Mouse (Mus musculus) forebrain, embryonic 16.5 days (tissue): Measurements from ENCODE around the gene Gm20604. TPM values are rescaled to one million over a fixed set of nuclear protein-coding genes. Genes with fewer than 3 reads are reported as not detected.

ENCODE experiments used
- ATAC-seq: fragments of 200-750 bp; cut with Nextera tagmentation; 2 replicates; pipeline ENCODE4 v1.8.0; 2017; ENCODE audit warnings: mild to moderate bottlenecking, moderate library complexity
- H3K27ac ChIP-seq: fragments of 300-500 bp; sonication (generic); 2 replicates; pipeline ENCODE4 v1.5.1; 2014; ENCODE audit warnings: low read length, control low read depth
- H3K27me3 ChIP-seq: fragments of 300-500 bp; sonication (generic); replicated peaks from 2 replicates; pipeline ENCODE4 v1.6.1; 2014; ENCODE audit warnings: low read length; ENCODE audit not compliant: control insufficient read depth, insufficient read depth
- H3K36me3 ChIP-seq: fragments of 300-500 bp; sonication (generic); 2 replicates; pipeline ENCODE4 v1.6.1; 2014; ENCODE audit not compliant: control insufficient read depth, insufficient read depth
- H3K4me1 ChIP-seq: fragments of 300-500 bp; sonication (generic); replicated peaks from 2 replicates; pipeline ENCODE4 v1.6.1; 2014; ENCODE audit warnings: low read length; ENCODE audit not compliant: control insufficient read depth, insufficient read depth
- H3K4me2 ChIP-seq: fragments of 300-500 bp; sonication (generic); 2 replicates; pipeline ENCODE4 v1.6.1; 2014; ENCODE audit warnings: mild to moderate bottlenecking, low read length, control low read depth
- H3K4me3 ChIP-seq: fragments of 300-500 bp; sonication (generic); replicated peaks from 2 replicates; pipeline ENCODE4 v1.5.1; 2014; ENCODE audit warnings: mild to moderate bottlenecking, low read length, control low read depth
- H3K9ac ChIP-seq: fragments of 300-500 bp; sonication (generic); replicated peaks from 2 replicates; pipeline ENCODE4 v1.6.1; 2014; ENCODE audit warnings: low read depth, low read length, control low read depth
- H3K9me3 ChIP-seq: fragments of 300-500 bp; sonication (generic); 2 replicates; pipeline ENCODE4 v1.6.1; 2016; ENCODE audit warnings: low read length; ENCODE audit not compliant: control insufficient read depth
- WGBS: fragments of 180-500 bp; shearing (Covaris S2); extraction: QIAGEN DNeasy Blood & Tissue Kit; methylation state at CpG from one replicate; pipeline ENCODE4 v1.1.7; 2014; 5-methylcytosine and 5-hydroxymethylcytosine counted together
- polyA plus RNA-seq: library from polyadenylated mRNA; unstranded; fragments of >200 nt; fragmentation: Nextera tagmentation; extraction: Ambion mirVana; gene quantifications from 2 replicates; pipeline ENCODE4 v1.2.1, GENCODE M21; 2015

Gm20604 gene
- polyA plus RNA-seq, 1 experiment from 2014 or later, result 39.8 TPM

DNA sequence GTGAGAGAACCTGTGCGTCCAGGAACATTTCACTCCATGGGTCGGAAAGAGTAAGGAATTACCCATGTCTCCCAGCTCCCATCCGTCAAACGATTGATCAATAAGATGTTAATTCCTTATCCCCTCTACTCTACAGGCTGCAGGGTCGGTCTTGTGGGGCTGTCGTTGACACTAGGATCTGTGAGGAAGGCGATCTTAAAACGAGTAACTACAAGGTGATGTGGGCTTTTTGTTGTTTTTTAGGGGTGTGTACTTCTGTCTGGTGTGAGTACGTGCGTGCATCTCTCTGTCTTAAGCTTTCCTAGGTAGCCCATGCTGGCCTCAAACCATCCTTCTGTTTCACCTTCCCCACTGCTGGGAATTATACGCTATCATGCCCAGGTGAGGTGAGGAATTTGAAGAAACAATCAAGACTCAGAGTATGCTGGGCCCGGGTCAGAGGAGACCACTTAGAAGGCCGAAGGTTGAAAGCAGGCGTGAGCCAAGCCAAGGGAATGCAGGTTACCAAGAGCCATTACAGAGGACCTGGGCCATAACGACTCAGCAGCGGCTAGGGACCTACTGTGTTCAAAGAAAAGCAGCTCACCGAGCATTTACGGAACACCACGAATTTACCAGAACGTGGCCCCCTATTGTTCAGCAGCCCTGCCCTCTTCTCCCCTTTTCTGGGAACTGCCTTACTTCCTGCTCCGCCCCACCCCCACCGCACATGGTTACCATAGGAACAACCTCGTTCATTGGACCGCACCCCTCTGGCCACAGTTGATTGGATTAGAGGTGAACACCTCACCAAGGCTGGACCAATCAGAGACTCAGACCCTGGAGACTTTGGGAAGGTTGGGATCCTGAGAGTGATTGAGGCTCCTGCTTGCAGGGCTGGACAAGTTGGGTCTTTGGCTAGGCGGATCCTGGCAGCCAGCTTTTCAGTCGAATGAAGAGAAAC lies 28.3 kb downstream of the Gm20604 start:
- peak; percentile 97 for ATAC-seq
- Histone ChIP-seq H3K9me3 (no peaks in the 10 kb centered on the region), H3K36me3 (no peaks in the 10 kb centered on the region), H3K4me2 (peak overlapping the region; percentile 45), H3K9ac (0 out of 2 replicates have a peak overlapping the region, but pooled peaks have one; percentile 20), H3K4me3 (peak overlapping the region; percentile 20), H3K4me1 (peaks cover 21% of the 10 kb centered on the region), H3K27me3 (no peaks in the 10 kb centered on the region), H3K27ac (peak overlapping the region; percentile 86)
- 32% methylated on average over 26 of the region's 26 CpGs for WGBS

DNA sequence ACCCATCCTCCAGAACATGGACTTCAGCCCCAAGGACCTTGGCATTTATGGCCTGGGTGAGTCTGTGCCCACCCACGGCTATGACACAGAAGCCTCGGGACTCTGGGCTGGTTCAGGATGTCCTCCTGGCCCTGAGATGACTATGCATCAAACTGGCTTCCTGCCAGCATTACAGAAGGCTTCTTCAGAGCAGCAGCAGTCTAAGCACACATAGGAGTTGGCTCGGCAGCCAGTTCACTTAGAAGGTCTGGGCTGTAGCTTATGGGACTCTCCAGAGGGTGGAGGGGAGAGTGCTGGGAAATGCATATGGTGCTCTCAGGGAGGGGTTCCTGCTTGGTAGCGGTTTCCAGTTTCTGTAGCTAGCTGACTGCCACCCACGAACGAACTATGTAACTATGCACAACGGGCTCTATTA lies 32.7 kb downstream of the Gm20604 start:
- no peak for ATAC-seq
- H3K4me1 ChIP-seq, result peaks cover 12% of the 10 kb centered on the region
- 71% methylated on average over 7 of the region's 7 CpGs for WGBS
- no peak overlapping the region for H3K4me3 ChIP-seq
- H3K27ac ChIP-seq, result no peak overlapping the region
- H3K9me3 ChIP-seq, result no peaks in the 10 kb centered on the region
- no peaks in the 10 kb centered on the region for H3K27me3 ChIP-seq
- H3K4me2 ChIP-seq, result no peak overlapping the region
- H3K36me3 ChIP-seq, result no peaks in the 10 kb centered on the region
- H3K9ac ChIP-seq, result no peak overlapping the region

- Histone ChIP-seq H3K4me3 (no peak overlapping the region), H3K4me2 (no peak overlapping the region), H3K27ac (no peak overlapping the region), H3K4me1 (peaks cover 6% of the 10 kb centered on the region), H3K9ac (no peak overlapping the region), H3K27me3 (no peaks in the 10 kb centered on the region), H3K36me3 (no peaks in the 10 kb centered on the region), H3K9me3 (no peaks in the 10 kb centered on the region)
- 92% methylated on average over 6 of the region's 6 CpGs for WGBS
- ATAC-seq, result no peak
These were observed 33.3 kb downstream of the Gm20604 start for GRCm38 (mm10) chr12:102725146-102725545.

- H3K36me3 ChIP-seq, result no peaks in the 10 kb centered on the region
- peak; percentile 59 for ATAC-seq
- no peak overlapping the region for H3K4me2 ChIP-seq
- H3K9ac ChIP-seq, result no peak overlapping the region
- no peaks in the 10 kb centered on the region for H3K9me3 ChIP-seq
- no peaks in the 10 kb centered on the region for H3K27me3 ChIP-seq
- H3K4me3 ChIP-seq, result no peak overlapping the region
- H3K4me1 ChIP-seq, result peaks cover 4% of the 10 kb centered on the region; the same call in 1 of the 2 replicates
- WGBS, result 54% methylated on average over 6 of the region's 6 CpGs
- peak overlapping the region; percentile 43 for H3K27ac ChIP-seq
These were observed 34.6 kb downstream of the Gm20604 start for GRCm38 (mm10) chr12:102723861-102724260.

GRCm38 (mm10) chr12:102722966-102723365 lies 35.5 kb downstream of the Gm20604 start:
- H3K4me3 ChIP-seq, result no peak overlapping the region
- ATAC-seq, result no peak
- no peaks in the 10 kb centered on the region for H3K36me3 ChIP-seq

DNA sequence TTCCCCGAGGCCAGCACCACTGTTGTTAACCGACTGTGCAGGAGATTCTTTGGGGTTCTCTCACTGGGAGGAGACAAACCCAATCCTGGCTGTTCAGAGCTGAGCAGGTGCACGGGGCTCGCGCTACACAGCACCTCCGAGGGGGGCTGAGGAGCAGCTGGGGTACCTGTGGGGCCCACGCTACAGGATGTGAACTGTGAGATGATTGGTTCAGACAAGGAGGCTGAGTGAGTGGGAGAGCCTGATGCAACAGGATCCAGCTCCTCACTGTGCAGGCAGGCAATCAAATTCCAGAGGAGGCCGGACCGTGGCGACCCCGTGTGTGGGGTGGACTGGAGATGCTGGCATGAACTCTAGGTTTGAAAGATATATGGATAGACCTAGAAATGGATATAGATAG lies 36.0 kb downstream of the Gm20604 start:
- Histone ChIP-seq H3K9ac (no peak overlapping the region), H3K4me3 (no peak overlapping the region), H3K9me3 (no peaks in the 10 kb centered on the region), H3K27me3 (no peaks in the 10 kb centered on the region), H3K4me2 (no peak overlapping the region), H3K27ac (no peak overlapping the region), H3K4me1 (peaks cover 4% of the 10 kb centered on the region; the same call in 1 of the 2 replicates), H3K36me3 (no peaks in the 10 kb centered on the region)
- WGBS, result 54% methylated on average over 11 of the region's 11 CpGs
- ATAC-seq, result no peak

More at GRCm38 (mm10) chr12:102722966-102723365, 35.5 kb downstream of the Gm20604 start:
- Histone ChIP-seq H3K27me3 (no peaks in the 10 kb centered on the region), H3K27ac (no peak overlapping the region), H3K4me2 (no peak overlapping the region), H3K9me3 (no peaks in the 10 kb centered on the region), H3K4me1 (peaks cover 4% of the 10 kb centered on the region; the same call in 1 of the 2 replicates), H3K9ac (no peak overlapping the region)
- WGBS, result 73% methylated on average over 8 of the region's 8 CpGs

DNA sequence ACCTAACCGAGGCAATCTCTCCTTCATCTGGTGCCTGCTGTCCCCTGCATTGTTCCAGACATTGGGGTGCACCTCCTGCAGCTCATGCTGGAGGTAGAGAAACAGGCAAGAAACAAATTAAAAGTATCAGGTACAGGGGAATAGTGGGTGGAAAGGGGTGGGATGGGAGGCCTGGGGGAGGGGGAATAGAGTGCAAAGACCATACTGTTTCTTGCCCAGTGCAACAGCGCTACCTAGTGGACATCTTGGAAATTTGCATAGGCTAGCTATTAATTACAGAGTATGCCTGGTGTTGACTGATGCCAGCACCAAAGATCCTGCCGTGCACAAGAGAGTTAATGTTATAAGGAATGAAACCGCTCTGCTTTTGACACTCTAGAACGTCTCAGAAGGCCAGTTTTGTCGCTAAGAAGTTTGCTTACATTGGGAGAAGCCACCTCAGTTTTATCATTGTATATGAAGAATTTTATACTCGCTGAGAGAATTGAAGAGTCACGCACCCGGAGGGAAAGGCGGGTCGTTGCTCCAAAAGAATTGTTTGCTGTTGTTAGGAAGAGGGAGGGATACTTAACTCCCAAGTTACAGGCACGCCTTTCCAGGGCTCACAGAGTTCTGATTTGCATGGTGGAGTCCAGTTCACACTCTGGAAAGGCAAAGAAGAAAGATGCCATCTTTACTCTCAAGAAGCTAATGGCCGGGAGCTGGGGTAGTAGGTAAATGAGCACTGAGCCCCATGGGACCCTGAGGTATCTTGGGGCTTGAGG lies 38.7 kb downstream of the Gm20604 start:
- Histone ChIP-seq H3K9ac (no peak overlapping the region), H3K27me3 (no peaks in the 10 kb centered on the region), H3K9me3 (no peaks in the 10 kb centered on the region), H3K4me1 (peaks cover 4% of the 10 kb centered on the region; the same call in 1 of the 2 replicates), H3K27ac (no peak overlapping the region), H3K36me3 (no peaks in the 10 kb centered on the region), H3K4me3 (no peak overlapping the region), H3K4me2 (peak overlapping the region; percentile 30)
- WGBS, result 25% methylated on average over 13 of the region's 13 CpGs
- peak; percentile 79 for ATAC-seq

DNA sequence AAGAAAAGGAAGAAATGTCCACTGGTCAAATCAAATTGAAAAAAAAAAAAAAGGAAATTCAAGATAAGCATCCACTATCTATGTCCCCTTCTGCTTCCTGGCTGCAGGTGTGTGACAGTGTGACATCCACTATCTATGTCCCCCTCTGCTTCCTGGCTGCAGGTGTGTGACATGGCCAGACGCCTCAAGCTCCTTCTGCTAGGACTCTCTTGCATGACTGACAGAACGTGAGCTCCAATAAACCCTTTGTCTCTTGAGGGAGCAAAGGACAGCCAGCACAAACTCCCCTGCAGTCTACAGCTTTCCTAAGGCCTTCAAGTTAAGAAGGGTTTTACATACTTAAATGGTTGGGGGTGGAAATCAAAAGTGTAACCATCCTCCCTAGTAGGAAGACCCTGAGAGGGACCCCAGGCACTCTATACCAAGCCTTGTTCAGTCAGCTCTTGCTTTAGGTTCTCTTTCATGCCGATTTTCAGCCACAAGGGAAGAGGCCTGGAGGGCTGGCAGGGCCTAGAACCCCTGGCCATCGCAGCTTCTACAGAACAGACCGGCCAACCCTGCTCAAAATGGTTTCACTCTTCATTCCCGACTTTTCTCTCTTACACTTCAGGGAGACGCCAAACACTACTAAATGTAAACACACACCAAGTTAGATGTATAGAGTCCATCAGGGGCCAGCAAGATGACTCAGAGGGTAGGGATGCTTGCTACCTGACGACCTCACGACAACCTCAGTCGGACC lies 43.6 kb downstream of the Gm20604 start:
- H3K27me3 ChIP-seq, result no peaks in the 10 kb centered on the region
- H3K4me2 ChIP-seq, result no peak overlapping the region
- 80% methylated on average over 10 of the region's 10 CpGs for WGBS
- H3K9ac ChIP-seq, result no peak overlapping the region
- H3K27ac ChIP-seq, result no peak overlapping the region
- H3K4me3 ChIP-seq, result no peak overlapping the region
- H3K4me1 ChIP-seq, result 0 out of 2 replicates have a peak, but pooled peaks cover 2% of the 10 kb centered on the region
- H3K36me3 ChIP-seq, result no peaks in the 10 kb centered on the region
- ATAC-seq, result no peak
- H3K9me3 ChIP-seq, result no peaks in the 10 kb centered on the region
